Mouse (Mus musculus): ENCODE data around the gene Mbnl2. TPM values are rescaled to one million over a fixed set of nuclear protein-coding genes. Genes with fewer than 3 reads are reported as not detected.
A peak's percentile ranks its signal among the peaks of the same experiment; 100 is the strongest.

Gene Mbnl2
- polyA plus RNA-seq, 1 experiment, result 163 TPM

- DNase-seq, result peak; percentile 54 to 66
- H3K27me3 ChIP-seq (ENCODE audit: control insufficient read depth, insufficient read depth, low read length), result no peaks in the 10 kb centered on the region
- H3K27ac ChIP-seq (ENCODE audit: insufficient read depth, low read length), result no peak overlapping the region
- no peak overlapping the region for H3K4me3 ChIP-seq (replicated peaks; ENCODE audit: insufficient read depth, low read depth, low read length)
- no peak for TF ChIP-seq POLR2A (IDR thresholded peaks at IDR 0.05; ENCODE audit: borderline replicate concordance, insufficient read depth, low read length)
- TF ChIP-seq CTCF (IDR thresholded peaks at IDR 0.05; ENCODE audit: borderline replicate concordance, insufficient read depth, low read depth, low read length), result peak; percentile 76
- WGBS, result 81% methylated on average over 11 of the region's 11 CpGs
- no peaks in the 10 kb centered on the region for H3K4me1 ChIP-seq (ENCODE audit: control insufficient read depth, insufficient read depth, low read length)
Observed at GRCm38 (mm10) chr14:120263380-120264135, 11.9 kb upstream of the Mbnl2 start.

- no peak for DNase-seq
- no peak overlapping the region for H3K4me3 ChIP-seq (replicated peaks; ENCODE audit: insufficient read depth, low read depth, low read length)
- H3K27me3 ChIP-seq (ENCODE audit: control insufficient read depth, insufficient read depth, low read length), result no peaks in the 10 kb centered on the region
- TF ChIP-seq CTCF (IDR thresholded peaks at IDR 0.05; ENCODE audit: borderline replicate concordance, insufficient read depth, low read depth, low read length) (no peak), POLR2A (IDR thresholded peaks at IDR 0.05; ENCODE audit: borderline replicate concordance, insufficient read depth, low read length) (no peak)
- H3K27ac ChIP-seq (ENCODE audit: insufficient read depth, low read length), result no peak overlapping the region
- no peaks in the 10 kb centered on the region for H3K4me1 ChIP-seq (ENCODE audit: control insufficient read depth, insufficient read depth, low read length)
Observed at GRCm38 (mm10) chr14:120265886-120266285, 9.6 kb upstream of the Mbnl2 start.

GRCm38 (mm10) chr14:120267130-120267529, 8.3 kb upstream of the Mbnl2 start:
- Histone ChIP-seq H3K4me1 (ENCODE audit: control insufficient read depth, insufficient read depth, low read length) (no peaks in the 10 kb centered on the region), H3K27ac (ENCODE audit: insufficient read depth, low read length) (no peak overlapping the region), H3K27me3 (ENCODE audit: control insufficient read depth, insufficient read depth, low read length) (no peaks in the 10 kb centered on the region), H3K4me3 (replicated peaks; ENCODE audit: insufficient read depth, low read depth, low read length) (no peak overlapping the region)
- no peak for DNase-seq
- 78% methylated on average over 4 of the region's 4 CpGs for WGBS
- TF ChIP-seq POLR2A (IDR thresholded peaks at IDR 0.05; ENCODE audit: borderline replicate concordance, insufficient read depth, low read length) (no peak), CTCF (IDR thresholded peaks at IDR 0.05; ENCODE audit: borderline replicate concordance, insufficient read depth, low read depth, low read length) (no peak)

GRCm38 (mm10) chr14:120270031-120270430, 5.4 kb upstream of the Mbnl2 start:
- Histone ChIP-seq H3K4me1 (ENCODE audit: control insufficient read depth, insufficient read depth, low read length) (no peaks in the 10 kb centered on the region), H3K27ac (ENCODE audit: insufficient read depth, low read length) (no peak overlapping the region), H3K27me3 (ENCODE audit: control insufficient read depth, insufficient read depth, low read length) (no peaks in the 10 kb centered on the region), H3K4me3 (replicated peaks; ENCODE audit: insufficient read depth, low read depth, low read length) (no peak overlapping the region)
- WGBS, result 93% methylated on average over 3 of the region's 3 CpGs
- TF ChIP-seq POLR2A (IDR thresholded peaks at IDR 0.05; ENCODE audit: borderline replicate concordance, insufficient read depth, low read length), result no peak
- DNase-seq, result no peak

GRCm38 (mm10) chr14:120270633-120271032, 4.8 kb upstream of the Mbnl2 start:
- WGBS, result 91% methylated on average over 4 of the region's 4 CpGs
- Histone ChIP-seq H3K27me3 (ENCODE audit: control insufficient read depth, insufficient read depth, low read length) (no peaks in the 10 kb centered on the region), H3K27ac (ENCODE audit: insufficient read depth, low read length) (no peak overlapping the region), H3K4me3 (replicated peaks; ENCODE audit: insufficient read depth, low read depth, low read length) (no peak overlapping the region), H3K4me1 (ENCODE audit: control insufficient read depth, insufficient read depth, low read length) (no peaks in the 10 kb centered on the region)
- TF ChIP-seq POLR2A (IDR thresholded peaks at IDR 0.05; ENCODE audit: borderline replicate concordance, insufficient read depth, low read length) (no peak), CTCF (IDR thresholded peaks at IDR 0.05; ENCODE audit: borderline replicate concordance, insufficient read depth, low read depth, low read length) (no peak)
- no peak for DNase-seq

- no peak for DNase-seq
- H3K27ac ChIP-seq (ENCODE audit: insufficient read depth, low read length), result no peak overlapping the region
- H3K4me1 ChIP-seq (ENCODE audit: control insufficient read depth, insufficient read depth, low read length), result no peaks in the 10 kb centered on the region
- no peaks in the 10 kb centered on the region for H3K27me3 ChIP-seq (ENCODE audit: control insufficient read depth, insufficient read depth, low read length)
- no peak overlapping the region for H3K4me3 ChIP-seq (replicated peaks; ENCODE audit: insufficient read depth, low read depth, low read length)
- WGBS, result 91% methylated on average over 8 of the region's 8 CpGs
- TF ChIP-seq POLR2A (IDR thresholded peaks at IDR 0.05; ENCODE audit: borderline replicate concordance, insufficient read depth, low read length), result no peak
- TF ChIP-seq CTCF (IDR thresholded peaks at IDR 0.05; ENCODE audit: borderline replicate concordance, insufficient read depth, low read depth, low read length), result no peak
Observed at GRCm38 (mm10) chr14:120271096-120271495, 4.4 kb upstream of the Mbnl2 start.

- 86% methylated on average over 5 of the region's 5 CpGs for WGBS
- DNase-seq, result no peak
- H3K4me3 ChIP-seq (replicated peaks; ENCODE audit: insufficient read depth, low read depth, low read length), result no peak overlapping the region
- H3K4me1 ChIP-seq (ENCODE audit: control insufficient read depth, insufficient read depth, low read length), result no peaks in the 10 kb centered on the region
- no peak overlapping the region for H3K27ac ChIP-seq (ENCODE audit: insufficient read depth, low read length)
- TF ChIP-seq CTCF (IDR thresholded peaks at IDR 0.05; ENCODE audit: borderline replicate concordance, insufficient read depth, low read depth, low read length) (no peak), POLR2A (IDR thresholded peaks at IDR 0.05; ENCODE audit: borderline replicate concordance, insufficient read depth, low read length) (no peak)
- no peaks in the 10 kb centered on the region for H3K27me3 ChIP-seq (ENCODE audit: control insufficient read depth, insufficient read depth, low read length)
Observed at GRCm38 (mm10) chr14:120273766-120274165, 1.7 kb upstream of the Mbnl2 start.

GRCm38 (mm10) chr14:120274746-120275145, 723 bp upstream of the Mbnl2 start:
- Histone ChIP-seq H3K27ac (ENCODE audit: insufficient read depth, low read length) (peak overlapping the region; percentile 27; the same call in 1 of the 2 replicates), H3K27me3 (ENCODE audit: control insufficient read depth, insufficient read depth, low read length) (no peaks in the 10 kb centered on the region), H3K4me1 (ENCODE audit: control insufficient read depth, insufficient read depth, low read length) (peaks cover 3% of the 10 kb centered on the region; the same call in 1 of the 2 replicates), H3K4me3 (replicated peaks; ENCODE audit: insufficient read depth, low read depth, low read length) (peak overlapping the region; percentile 94)
- DNase-seq, result peak in 1 of 2 experiments; percentile 37
- TF ChIP-seq CTCF (IDR thresholded peaks at IDR 0.05; ENCODE audit: borderline replicate concordance, insufficient read depth, low read depth, low read length) (no peak), POLR2A (IDR thresholded peaks at IDR 0.05; ENCODE audit: borderline replicate concordance, insufficient read depth, low read length) (no peak)
- WGBS, result 22% methylated on average over 5 of the region's 5 CpGs
